Mouse (Mus musculus) cortical plate, adult 2 months (tissue): ENCODE results near the gene Hipk1.

Experiments used
- CTCF ChIP-seq: fragments of 200-500 bp; IDR thresholded peaks from 2 replicates; pipeline ENCODE4 v1.5.1; 2011; ENCODE audit warnings: mild to moderate bottlenecking, control low read depth, low read length; ENCODE audit not compliant: insufficient read depth; ENCODE audit errors: extremely low read depth
- POLR2A ChIP-seq: fragments of 200-500 bp; IDR thresholded peaks from 2 replicates; pipeline ENCODE4 v1.6.1; 2011; ENCODE audit warnings: mild to moderate bottlenecking, low read length, control low read depth; ENCODE audit not compliant: insufficient read depth; ENCODE audit errors: extremely low read depth

DNA sequence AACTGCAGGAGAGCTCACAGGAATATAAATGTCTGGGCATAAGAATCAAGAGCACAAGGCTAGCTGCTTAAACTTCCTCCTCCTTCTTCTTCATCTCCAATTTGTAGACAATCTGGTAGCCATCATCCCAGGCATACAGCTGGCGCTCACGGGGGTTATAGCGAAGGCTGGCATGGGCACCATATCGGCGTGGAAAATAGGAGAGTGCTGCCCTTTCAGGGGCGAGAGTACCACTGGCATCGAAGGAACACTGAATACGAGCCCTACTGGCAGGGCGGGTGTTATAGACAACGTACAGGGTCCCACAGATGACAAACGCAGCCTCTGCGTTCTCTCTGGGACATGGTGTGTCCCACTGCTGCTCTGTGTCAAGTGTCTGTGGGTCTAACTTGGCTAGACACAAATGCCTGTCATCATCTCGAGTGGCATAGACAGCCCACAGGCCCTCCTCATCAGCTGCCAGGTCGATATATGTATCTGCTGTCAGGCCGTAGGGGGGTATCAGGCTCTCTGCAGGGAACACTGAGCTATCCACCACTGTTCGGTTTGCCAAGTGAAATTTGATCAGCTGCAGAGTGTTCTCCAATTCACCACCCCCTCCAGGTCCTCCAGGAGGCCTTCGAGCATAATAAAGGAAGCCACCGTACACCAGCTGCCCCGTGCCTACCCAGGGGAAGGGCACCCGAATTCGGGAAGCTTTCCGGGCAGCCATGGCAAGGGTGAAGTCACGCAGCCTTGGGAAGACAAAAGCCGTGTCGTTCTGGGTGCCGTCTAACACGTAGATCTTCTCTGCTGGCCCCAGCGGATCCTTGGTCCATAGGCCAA lies 55.4 kb downstream of the Hipk1 start:
- TF ChIP-seq POLR2A, result no peak
- no peak for TF ChIP-seq CTCF
